Mouse (Mus musculus) small intestine, adult 2 months (tissue): ENCODE results near the gene Sntb2.

ENCODE experiments used
- CTCF ChIP-seq: fragments of 200-500 bp; IDR thresholded peaks from 2 replicates; pipeline ENCODE4 v1.5.1; 2012; ENCODE audit warnings: low read depth, mild to moderate bottlenecking, control low read depth, inconsistent platforms, low read length, moderate library complexity, mixed read lengths; ENCODE audit not compliant: insufficient replicate concordance, insufficient read length; ENCODE audit errors: extremely low read depth
- POLR2A ChIP-seq: fragments of 200-500 bp; IDR thresholded peaks from 2 replicates; pipeline ENCODE4 v1.6.1; 2012; ENCODE audit warnings: low read depth, mild to moderate bottlenecking, control low read depth, inconsistent platforms, low read length, moderate library complexity

DNA sequence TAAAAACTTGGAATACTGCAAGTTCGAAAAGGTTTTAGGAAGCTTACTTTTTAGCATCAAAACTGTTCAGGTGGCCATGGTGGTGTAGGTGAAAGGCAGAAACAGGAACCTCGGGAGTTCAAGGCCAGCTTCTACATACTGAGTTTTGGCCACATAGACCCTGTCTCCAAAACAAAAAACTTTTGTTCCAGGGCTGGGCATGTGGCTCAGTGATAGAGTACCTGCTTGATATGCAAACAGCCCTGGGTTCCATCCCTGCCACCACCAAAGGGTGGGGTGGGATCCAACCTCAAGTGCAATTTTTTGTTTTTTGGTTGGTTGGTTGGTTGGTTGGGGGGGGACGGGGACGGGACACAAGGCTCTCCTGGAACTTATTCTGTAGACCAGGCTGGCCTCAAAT, 10.1 kb upstream of the Sntb2 start:
- TF ChIP-seq CTCF (no peak), POLR2A (no peak)
